ENCODE assay signal across 8 mouse cellular contexts in genomic region chr4:89146291-89146690, GRCm38 (mm10). TPM values are rescaled to one million over a fixed set of nuclear protein-coding genes. Genes with fewer than 3 reads are reported as not detected.
A peak's percentile ranks its signal among the peaks of the same experiment; 100 is the strongest.
DNase-seq lines count a peak whose midpoint lies in the region; ATAC-seq lines count a peak whose summit lies in the region.

No protein-coding gene starts in this region.

- 58% methylated on average over 3 of the region's 3 CpGs for WGBS in neural tube, embryonic 15.5 days

- no peak overlapping the region for H3K4me3 ChIP-seq in neural tube, embryonic 15.5 days (replicated peaks)

- peak; percentile 49 for DNase-seq in kidney, adult 9 months
- no peak for DNase-seq in kidney, postnatal 4 days
- peak; percentile 71 for DNase-seq in CD4-positive, CD25-positive, alpha-beta regulatory T cell, adult 2 months (ENCODE audit: low read depth, low spot score)
- DNase-seq in NIH3T3 (ENCODE audit: low read depth), result peak; percentile 88
- peak; percentile 60 for DNase-seq in hindlimb bud, embryonic 11.5 days (ENCODE audit: extremely low spot score, low read depth, low spot score)
- DNase-seq in adrenal gland, postnatal 4 days (ENCODE audit: low spot score in 2 of 2), result no peak
- DNase-seq in cerebellum, adult 9-11 months, result no peak

- H3K9ac ChIP-seq in neural tube, embryonic 15.5 days (replicated peaks), result no peak overlapping the region

- no peak for ATAC-seq in neural tube, embryonic 15.5 days (ENCODE audit: low FRiP score)

- H3K36me3 ChIP-seq in neural tube, embryonic 15.5 days, result peaks cover 19% of the 10 kb centered on the region

- no peaks in the 10 kb centered on the region for H3K4me1 ChIP-seq in neural tube, embryonic 15.5 days

- no peaks in the 10 kb centered on the region for H3K27me3 ChIP-seq in neural tube, embryonic 15.5 days (replicated peaks)

- no peak overlapping the region for H3K27ac ChIP-seq in neural tube, embryonic 15.5 days (replicated peaks)

- no peak overlapping the region for H3K4me2 ChIP-seq in neural tube, embryonic 15.5 days

- no peaks in the 10 kb centered on the region for H3K9me3 ChIP-seq in neural tube, embryonic 15.5 days (replicated peaks)

RNA-seq across cellular contexts. Expression of gene Mtap, which starts 9.4 kb away (rescaled TPM):
- polyA plus RNA-seq in neural tube, embryonic 15.5 days (2015; fragmentation: Nextera tagmentation; extraction: Ambion mirVana), result 27.1 and 40.4 TPM in 2 replicates
- 10 to 100 TPM; 38.8 to 40.7 TPM for total RNA-seq in adrenal gland, postnatal 4 days (2021)

Comparison
In these comparisons a context has a peak if more than half of its experiments do, and no peak if none do; other contexts are left out.
1. DNase-seq: peak in kidney, adult 9 months (single experiment), CD4-positive, CD25-positive, alpha-beta regulatory T cell, adult 2 months (single experiment), NIH3T3 (single experiment) and hindlimb bud, embryonic 11.5 days (single experiment); none in kidney, postnatal 4 days (0 of 2), adrenal gland, postnatal 4 days (0 of 2) and cerebellum, adult 9-11 months (single experiment).